Mouse (Mus musculus) stomach, embryonic 16.5 days (tissue): ENCODE measurements at regions not wholly inside any gene's neighbourhood (a gene's known extent, or its start where the extent isn't known, plus 50 kb on each side); places are given as distances from the start of the nearest gene placed in this dataset.

ENCODE experiments used
- ATAC-seq: fragments of 200-750 bp; cut with Nextera tagmentation; 2 replicates; pipeline ENCODE4 v1.8.0; 2017; ENCODE audit warnings: moderate number of reproducible peaks, moderate TSS enrichment; ENCODE audit not compliant: insufficient read depth, low FRiP score
- H3K27ac ChIP-seq: fragments of 300-500 bp; sonication (generic); 2 replicates; pipeline ENCODE4 v1.5.1; 2014; ENCODE audit warnings: low read length
- H3K27me3 ChIP-seq: fragments of 300-500 bp; sonication (generic); 2 replicates; pipeline ENCODE4 v1.6.1; 2014; ENCODE audit warnings: low read length, control low read depth, mixed read lengths; ENCODE audit not compliant: control insufficient read depth, insufficient read depth
- H3K36me3 ChIP-seq: fragments of 300-500 bp; sonication (generic); 2 replicates; pipeline ENCODE4 v1.6.1; 2014; ENCODE audit warnings: low read length; ENCODE audit not compliant: control insufficient read depth, insufficient read depth
- H3K4me1 ChIP-seq: fragments of 300-500 bp; sonication (generic); 2 replicates; pipeline ENCODE4 v1.6.1; 2014; ENCODE audit warnings: low read length, control low read depth, mixed read lengths; ENCODE audit not compliant: control insufficient read depth, insufficient read depth
- H3K4me2 ChIP-seq: fragments of 300-500 bp; sonication (generic); 2 replicates; pipeline ENCODE4 v1.6.1; 2014; ENCODE audit warnings: low read depth, low read length, mixed read lengths
- H3K4me3 ChIP-seq: fragments of 300-500 bp; sonication (generic); replicated peaks from 2 replicates; pipeline ENCODE4 v1.5.1; 2014; ENCODE audit warnings: mild to moderate bottlenecking, low read length
- H3K9ac ChIP-seq: fragments of 300-500 bp; sonication (generic); 2 replicates; pipeline ENCODE4 v1.6.1; 2014; ENCODE audit warnings: low read length
- H3K9me3 ChIP-seq: fragments of 300-500 bp; sonication (generic); replicated peaks from 2 replicates; pipeline ENCODE4 v1.6.1; 2016; ENCODE audit warnings: low read length, control low read depth; ENCODE audit not compliant: control insufficient read depth
- WGBS: fragments of 180-500 bp; shearing (Covaris S2); extraction: QIAGEN DNeasy Blood & Tissue Kit; methylation state at CpG from one replicate; pipeline ENCODE4 v1.1.7; 2014; 5-methylcytosine and 5-hydroxymethylcytosine counted together

DNA sequence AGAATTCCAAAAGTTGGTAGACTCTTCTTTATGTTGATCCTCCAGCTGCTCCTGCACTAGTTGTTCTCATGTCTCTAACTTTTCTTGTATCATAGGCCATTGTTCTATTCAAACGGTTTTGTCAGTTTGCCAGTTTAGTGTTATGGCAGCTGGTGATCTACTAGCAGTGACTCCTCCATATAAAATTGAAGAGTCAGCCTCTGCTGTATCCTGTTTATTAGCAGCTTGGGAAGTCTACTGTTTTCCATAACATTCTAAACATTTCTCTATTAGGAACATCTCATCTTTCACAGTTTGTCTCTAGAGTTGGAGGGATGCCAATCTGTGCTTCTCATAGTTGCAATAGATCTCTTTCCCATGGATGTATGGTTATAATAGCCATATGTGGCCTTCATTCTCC is 58.6 kb downstream of the Drd1 start:
- Histone ChIP-seq H3K9ac (no peak overlapping the region), H3K4me3 (no peak overlapping the region), H3K36me3 (no peaks in the 10 kb centered on the region), H3K4me1 (no peaks in the 10 kb centered on the region), H3K27me3 (no peaks in the 10 kb centered on the region), H3K27ac (no peak overlapping the region), H3K9me3 (no peaks in the 10 kb centered on the region), H3K4me2 (no peak overlapping the region)
- 45% methylated on average over 1 of the region's 1 CpGs for WGBS
- no peak for ATAC-seq

DNA sequence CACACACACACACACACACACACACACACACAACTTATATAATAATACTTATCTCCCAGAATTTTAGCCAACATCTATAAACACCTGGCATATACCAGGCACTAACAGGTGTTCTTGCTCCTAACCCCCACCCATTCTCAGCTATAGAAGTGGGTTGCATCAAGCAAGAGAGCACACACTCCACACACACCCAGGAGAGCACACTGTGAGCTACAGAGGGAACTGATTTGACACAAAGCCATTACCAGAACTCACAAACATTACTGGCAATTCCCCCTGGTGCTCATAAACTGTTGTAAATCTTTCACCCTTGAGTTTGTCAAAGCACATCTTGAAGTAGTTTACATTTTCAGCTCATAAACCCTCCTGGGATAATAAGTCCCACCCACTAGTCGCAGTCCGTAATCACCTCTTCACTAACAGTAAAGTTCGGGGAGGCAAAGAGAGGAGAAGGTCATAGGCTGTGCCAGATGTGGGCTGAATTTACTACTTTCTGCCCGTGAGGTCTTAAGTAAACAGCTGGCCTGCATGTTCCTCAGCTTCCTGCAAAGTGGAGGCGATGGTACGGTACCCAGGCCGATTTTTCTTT is 62.5 kb downstream of the Drd1 start:
- no peak overlapping the region for H3K4me3 ChIP-seq
- WGBS = 41% methylated on average over 7 of the region's 7 CpGs
- H3K27me3 ChIP-seq = no peaks in the 10 kb centered on the region
- H3K9me3 ChIP-seq = no peaks in the 10 kb centered on the region
- no peak overlapping the region for H3K27ac ChIP-seq
- H3K9ac ChIP-seq = no peak overlapping the region
- no peaks in the 10 kb centered on the region for H3K36me3 ChIP-seq
- no peak overlapping the region for H3K4me2 ChIP-seq
- ATAC-seq = no peak
- no peaks in the 10 kb centered on the region for H3K4me1 ChIP-seq

DNA sequence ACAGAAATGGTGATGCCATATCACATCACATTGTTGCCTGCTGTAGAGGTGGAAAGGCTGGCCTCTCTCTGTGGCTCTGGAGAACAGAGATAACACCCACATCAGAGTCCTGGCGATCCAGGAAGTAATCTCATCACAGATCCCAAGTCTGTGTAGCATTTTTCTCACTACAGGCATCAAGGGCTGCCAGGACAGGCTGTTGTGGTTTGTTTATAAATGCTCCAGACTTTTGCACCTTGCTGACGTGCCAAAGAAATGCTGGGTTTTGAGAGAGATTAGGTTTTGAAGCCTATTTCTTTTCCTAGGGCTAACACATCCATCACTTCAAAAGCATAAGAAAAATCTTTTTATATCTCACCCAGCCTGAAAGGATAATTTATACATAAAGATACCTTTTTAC is 76.3 kb downstream of the Drd1 start:
- H3K36me3 ChIP-seq = no peaks in the 10 kb centered on the region
- no peak overlapping the region for H3K4me2 ChIP-seq
- no peak overlapping the region for H3K4me3 ChIP-seq
- H3K4me1 ChIP-seq = no peaks in the 10 kb centered on the region
- 23% methylated on average over 2 of the region's 2 CpGs for WGBS
- no peak overlapping the region for H3K27ac ChIP-seq
- H3K9ac ChIP-seq = no peak overlapping the region
- no peak for ATAC-seq
- H3K9me3 ChIP-seq = no peaks in the 10 kb centered on the region
- H3K27me3 ChIP-seq = no peaks in the 10 kb centered on the region

DNA sequence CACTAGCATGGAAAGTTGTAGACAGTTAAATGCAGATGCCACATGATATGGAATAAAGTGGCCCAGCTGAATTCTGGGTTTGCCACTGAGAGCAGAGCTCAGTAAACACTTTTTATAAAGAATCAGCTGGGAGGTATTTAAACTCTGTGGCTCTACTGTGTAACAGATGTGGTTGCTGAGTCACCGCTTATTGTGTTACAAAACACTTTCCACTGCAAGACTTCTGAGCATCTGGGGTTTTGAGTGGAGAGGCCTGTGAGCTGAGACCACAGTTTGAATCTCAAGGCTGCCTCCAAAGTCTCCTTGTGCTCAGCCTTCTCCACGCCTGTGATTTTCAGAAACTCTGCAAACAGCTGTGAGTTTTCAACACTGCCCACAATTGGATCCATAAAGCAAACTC is 86.1 kb downstream of the Drd1 start:
- H3K9me3 ChIP-seq = no peaks in the 10 kb centered on the region
- WGBS = 71% methylated on average over 2 of the region's 2 CpGs
- no peak overlapping the region for H3K4me3 ChIP-seq
- ATAC-seq = no peak
- H3K4me1 ChIP-seq = no peaks in the 10 kb centered on the region
- H3K27ac ChIP-seq = no peak overlapping the region
- no peak overlapping the region for H3K4me2 ChIP-seq
- no peaks in the 10 kb centered on the region for H3K36me3 ChIP-seq
- no peaks in the 10 kb centered on the region for H3K27me3 ChIP-seq
- no peak overlapping the region for H3K9ac ChIP-seq

DNA sequence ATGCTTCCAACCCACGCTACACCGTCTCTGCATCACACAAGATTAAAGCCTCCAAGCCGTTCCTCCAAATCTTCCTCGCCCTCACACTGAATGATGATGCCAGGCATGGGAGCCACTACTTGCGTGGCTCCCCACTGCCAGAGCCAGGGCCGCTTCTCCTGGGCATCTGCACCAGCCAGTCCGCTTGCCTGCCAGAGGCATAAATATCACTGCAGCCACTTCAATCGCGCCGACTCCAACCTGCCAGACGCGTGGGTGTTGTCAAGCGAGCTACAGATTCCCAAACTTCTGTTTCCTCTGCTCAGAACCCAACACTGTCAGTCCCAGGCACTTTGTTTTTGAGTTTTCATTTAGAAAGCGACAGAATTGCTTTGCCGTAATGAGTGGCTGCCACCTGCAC is 99.3 kb downstream of the Drd1 start:
- Histone ChIP-seq H3K9me3 (no peaks in the 10 kb centered on the region), H3K27ac (no peak overlapping the region), H3K4me1 (no peaks in the 10 kb centered on the region), H3K27me3 (no peaks in the 10 kb centered on the region), H3K4me2 (no peak overlapping the region), H3K36me3 (no peaks in the 10 kb centered on the region), H3K4me3 (no peak overlapping the region), H3K9ac (no peak overlapping the region)
- ATAC-seq = no peak
- WGBS = 90% methylated on average over 15 of the region's 15 CpGs

DNA sequence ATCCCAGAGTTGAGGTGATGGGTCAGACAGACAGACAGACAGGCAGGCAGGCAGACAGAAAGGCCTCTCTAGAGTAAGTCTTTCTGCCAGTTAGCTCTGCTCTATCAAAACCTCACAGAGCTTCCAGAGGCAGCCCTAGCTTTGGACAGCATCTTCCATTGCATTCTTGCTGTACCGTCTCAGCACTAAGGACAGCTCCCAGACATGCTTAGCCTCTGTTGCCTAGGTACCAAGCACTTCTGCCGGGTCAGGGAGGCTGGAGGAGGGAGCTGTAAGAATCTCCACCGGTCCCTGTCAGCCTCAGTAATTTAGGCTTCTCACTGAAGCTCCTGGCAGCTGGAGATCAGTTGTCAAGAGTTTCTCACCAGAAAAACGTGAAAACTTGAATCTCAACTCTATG is 107.4 kb downstream of the Drd1 start:
- Histone ChIP-seq H3K4me3 (no peak overlapping the region), H3K27me3 (no peaks in the 10 kb centered on the region), H3K9me3 (no peaks in the 10 kb centered on the region), H3K9ac (no peak overlapping the region), H3K4me1 (no peaks in the 10 kb centered on the region), H3K36me3 (no peaks in the 10 kb centered on the region), H3K4me2 (no peak overlapping the region), H3K27ac (no peak overlapping the region)
- WGBS = 3% methylated on average over 4 of the region's 4 CpGs
- ATAC-seq = no peak

DNA sequence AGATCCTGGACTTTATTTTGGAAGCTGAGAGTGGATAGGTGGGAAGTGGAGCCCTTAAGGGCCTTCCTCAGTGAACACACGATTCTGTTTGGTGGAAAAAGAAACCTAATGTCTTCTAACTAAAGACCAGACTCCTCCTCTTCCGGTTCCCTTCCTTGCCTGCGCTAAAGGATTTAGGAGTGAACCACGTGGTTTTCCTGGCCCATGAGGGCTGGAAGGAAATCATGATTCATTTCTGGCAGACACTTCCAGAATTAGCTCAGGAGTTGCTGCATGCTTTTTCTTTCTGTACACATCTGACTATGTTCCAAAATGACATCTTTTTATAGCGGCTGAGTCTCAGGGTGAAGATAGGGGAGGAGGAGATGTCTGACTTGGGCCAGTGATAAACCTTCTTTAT is 109.8 kb downstream of the Drd1 start:
- H3K36me3 ChIP-seq = no peaks in the 10 kb centered on the region
- H3K27ac ChIP-seq = no peak overlapping the region
- no peak overlapping the region for H3K9ac ChIP-seq
- H3K4me2 ChIP-seq = no peak overlapping the region
- no peak overlapping the region for H3K4me3 ChIP-seq
- no peaks in the 10 kb centered on the region for H3K9me3 ChIP-seq
- no peaks in the 10 kb centered on the region for H3K4me1 ChIP-seq
- H3K27me3 ChIP-seq = no peaks in the 10 kb centered on the region
- 61% methylated on average over 5 of the region's 5 CpGs for WGBS
- no peak for ATAC-seq

DNA sequence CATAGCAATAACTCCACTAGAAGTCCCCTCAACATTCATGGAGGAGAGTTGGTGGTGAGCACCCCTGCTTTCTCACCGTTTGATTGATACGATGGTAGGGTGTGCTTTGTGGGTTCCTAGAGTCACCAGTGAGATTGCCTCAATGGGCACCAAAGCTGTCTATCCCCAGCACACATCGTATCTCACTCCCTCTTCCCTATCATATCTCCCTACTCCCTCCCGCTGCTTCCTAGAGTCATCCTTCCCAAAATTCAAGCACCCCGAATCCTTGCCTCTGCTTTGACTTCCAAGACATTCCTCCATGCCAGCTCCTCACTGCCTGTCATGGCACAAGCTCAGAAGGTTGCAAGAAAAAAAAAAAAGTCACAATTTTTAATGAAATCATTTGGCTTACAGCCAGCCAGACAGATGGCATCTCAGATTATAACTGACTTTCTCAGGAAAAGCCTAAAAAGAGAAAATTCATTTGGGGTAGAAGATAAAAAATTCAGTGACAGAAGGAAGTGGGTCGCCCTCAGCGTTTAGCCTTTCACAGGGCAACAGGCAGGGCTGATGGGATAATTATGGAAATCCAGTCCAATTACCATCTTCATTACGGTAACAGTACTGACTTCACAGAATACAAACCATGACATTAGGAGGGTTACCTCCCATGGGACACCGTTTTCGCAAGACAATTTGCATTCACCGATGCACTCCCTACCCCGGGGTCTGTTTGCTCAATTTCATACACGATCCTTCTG is 114.3 kb downstream of the Drd1 start:
- 89% methylated on average over 13 of the region's 13 CpGs for WGBS
- Histone ChIP-seq H3K36me3 (no peaks in the 10 kb centered on the region), H3K27me3 (no peaks in the 10 kb centered on the region), H3K27ac (no peak overlapping the region), H3K4me3 (no peak overlapping the region), H3K4me1 (no peaks in the 10 kb centered on the region), H3K4me2 (no peak overlapping the region), H3K9me3 (no peaks in the 10 kb centered on the region), H3K9ac (no peak overlapping the region)
- ATAC-seq = no peak

DNA sequence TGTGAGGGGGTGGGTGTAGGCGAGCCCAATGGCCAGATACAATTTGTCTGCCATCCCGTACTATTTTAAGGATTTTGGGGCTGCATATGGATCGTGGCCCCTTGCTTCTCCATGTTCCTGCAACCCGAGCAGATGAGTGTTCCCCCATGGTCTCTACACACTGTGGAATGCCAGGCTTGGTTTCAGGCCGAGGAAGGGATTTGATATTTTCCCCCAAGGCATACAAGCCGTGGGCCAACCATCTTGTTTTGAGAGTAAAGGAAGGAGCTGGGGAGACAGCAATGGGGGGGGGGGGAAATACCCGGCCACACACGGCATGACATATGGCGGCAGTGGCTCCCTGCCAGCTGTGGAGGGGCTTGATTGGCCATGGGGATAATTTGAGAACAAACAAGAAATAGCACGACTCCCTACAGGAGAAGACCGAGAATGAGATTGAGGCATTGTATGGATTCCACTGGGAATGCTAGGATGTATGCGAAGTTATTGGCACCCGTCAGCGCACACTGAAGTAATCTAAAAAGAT is 120.3 kb downstream of the Drd1 start:
- 83% methylated on average over 14 of the region's 14 CpGs for WGBS
- Histone ChIP-seq H3K4me3 (no peak overlapping the region), H3K27ac (no peak overlapping the region), H3K27me3 (no peaks in the 10 kb centered on the region), H3K4me1 (no peaks in the 10 kb centered on the region), H3K4me2 (no peak overlapping the region), H3K9me3 (no peaks in the 10 kb centered on the region), H3K36me3 (no peaks in the 10 kb centered on the region), H3K9ac (no peak overlapping the region)
- no peak for ATAC-seq
